Mouse (Mus musculus) kidney, postnatal 4 days (tissue): ENCODE measurements around the gene Ceacam20.
"Not testable (repeated sequence)": the region's sequence is repeated elsewhere in the genome, so short reads cannot be mapped to it uniquely, and the experiment has no call there.

Experiments used
- DNase-seq, 2 experiments: peaks; one replicate each; pipeline ENCODE4 v3.0.0; 2021; ENCODE audit warnings: mixed read lengths in 2 of 2

The Ceacam20 gene

GRCm38 (mm10) chr7:19964985-19965579 is at the start of gene Ceacam20:
Gene Ceacam20, plus strand, starts transcription at chr7:19965412.
- DNase-seq: no peak

GRCm38 (mm10) chr7:19920166-19920505 is 45.1 kb upstream of the Ceacam20 start:
- no peak for DNase-seq

- peak; percentile 79 to 87 for DNase-seq
Measured at GRCm38 (mm10) chr7:19920506-19921261, 44.5 kb upstream of the Ceacam20 start, which contains the start of gene Pvr. Gene Pvr, minus strand, starts transcription at chr7:19921160.

- no peak for DNase-seq
Measured at GRCm38 (mm10) chr7:19923354-19923753, 41.9 kb upstream of the Ceacam20 start.

GRCm38 (mm10) chr7:19923797-19924196 is 41.4 kb upstream of the Ceacam20 start:
- DNase-seq: peak; percentile 25 to 48

- no peak for DNase-seq
Measured at GRCm38 (mm10) chr7:19925376-19925775, 39.8 kb upstream of the Ceacam20 start.

- no peak for DNase-seq
Measured at GRCm38 (mm10) chr7:19926849-19927480, 38.2 kb upstream of the Ceacam20 start.

GRCm38 (mm10) chr7:19928486-19928885 is 36.7 kb upstream of the Ceacam20 start:
- DNase-seq: no peak

- not testable (repeated sequence) for DNase-seq
Measured at GRCm38 (mm10) chr7:19930481-19930880, 34.7 kb upstream of the Ceacam20 start.

- DNase-seq: no peak
Measured at GRCm38 (mm10) chr7:19932133-19932876, 32.9 kb upstream of the Ceacam20 start.

- peak; percentile 56 to 74 for DNase-seq
Measured at GRCm38 (mm10) chr7:19932877-19933809, 32.1 kb upstream of the Ceacam20 start.

GRCm38 (mm10) chr7:19935171-19935751 is 30.0 kb upstream of the Ceacam20 start:
- DNase-seq: peak in 1 of 2 experiments; percentile 27

GRCm38 (mm10) chr7:19935961-19936360 is 29.3 kb upstream of the Ceacam20 start:
- peak in 1 of 2 experiments; percentile 23 for DNase-seq

GRCm38 (mm10) chr7:19937229-19937821 is 27.9 kb upstream of the Ceacam20 start:
- no peak for DNase-seq

- DNase-seq: peak; percentile 71 to 82
Measured at GRCm38 (mm10) chr7:19939555-19940235, 25.5 kb upstream of the Ceacam20 start.

GRCm38 (mm10) chr7:19940256-19940655 is 25.0 kb upstream of the Ceacam20 start:
- DNase-seq: peak in 1 of 2 experiments; percentile 27

- DNase-seq: no peak
Measured at GRCm38 (mm10) chr7:19944709-19945108, 20.5 kb upstream of the Ceacam20 start.

- no peak for DNase-seq
Measured at GRCm38 (mm10) chr7:19945201-19945600, 20.0 kb upstream of the Ceacam20 start.

- no peak for DNase-seq
Measured at GRCm38 (mm10) chr7:19945821-19946515, 19.2 kb upstream of the Ceacam20 start.

- DNase-seq: no peak
Measured at GRCm38 (mm10) chr7:19948956-19949355, 16.3 kb upstream of the Ceacam20 start.
